Mouse (Mus musculus) Muller cell, postnatal 12 days (primary cell): Measurements from ENCODE around the gene Afdn.
"Not testable (repeated sequence)": the region's sequence is repeated elsewhere in the genome, so short reads cannot be mapped to it uniquely, and the experiment has no call there.

Experiments
- DNase-seq: peaks from one replicate; pipeline ENCODE4 v3.0.0-alpha.2; 2015; ENCODE audit errors: inconsistent ontology term

Afdn gene

DNA sequence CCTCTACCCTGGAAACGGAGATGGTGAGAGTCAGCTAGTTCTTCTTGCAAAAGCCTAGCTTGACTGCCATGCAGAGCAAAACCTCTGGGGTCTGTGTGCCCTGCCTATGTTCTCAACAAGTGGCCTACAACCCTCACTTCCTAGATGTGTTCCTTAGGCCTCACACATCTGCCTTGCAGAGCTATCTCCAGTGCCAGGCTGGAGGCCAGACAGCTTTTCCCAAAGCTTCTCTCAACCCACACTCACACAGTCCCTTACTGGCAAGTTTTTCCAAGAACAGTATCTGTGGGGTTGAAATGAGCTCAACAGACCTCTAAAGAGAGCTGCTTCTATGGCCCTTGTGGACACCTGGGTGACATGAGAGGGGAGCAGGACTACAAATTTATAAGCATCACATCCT is 191.2 kb downstream of the Afdn start:
- DNase-seq = not testable (repeated sequence)
